Comparison of ENCODE assay signal across 8 mouse cellular contexts in genomic region chr11:114669651-114670168, GRCm38 (mm10). TPM values are rescaled to one million over a fixed set of nuclear protein-coding genes. Genes with fewer than 3 reads are reported as not detected.
DNase-seq lines count a peak whose midpoint lies in the region; ATAC-seq lines count a peak whose summit lies in the region.

No protein-coding gene starts in this region.

- H3K36me3 ChIP-seq in heart, embryonic 10.5 days, result peaks cover 43% of the 10 kb centered on the region
- H3K36me3 ChIP-seq in embryonic facial prominence, embryonic 11.5 days (replicated peaks; ENCODE audit: control insufficient read depth, insufficient read depth, low read depth, low read length), result peaks cover 4% of the 10 kb centered on the region; the same call in 1 of the 2 replicates

- peak overlapping the region; percentile 95 for H3K27ac ChIP-seq in heart, embryonic 10.5 days
- H3K27ac ChIP-seq in embryonic facial prominence, embryonic 11.5 days (replicated peaks; ENCODE audit: low read depth, low read length), result no peak overlapping the region

- H3K9ac ChIP-seq in embryonic facial prominence, embryonic 11.5 days (replicated peaks; ENCODE audit: low read length), result peak overlapping the region; percentile 94

- ATAC-seq in embryonic facial prominence, embryonic 11.5 days (replicated peaks; ENCODE audit: insufficient number of reproducible peaks, low FRiP score, low TSS enrichment, low read depth), result no peak

- no peak for DNase-seq in heart, embryonic 10.5 days (ENCODE audit: low spot score)
- DNase-seq in heart, postnatal 36 days, result no peak
- DNase-seq in B cell, adult 2 months, result peak; percentile 30 to 36
- DNase-seq in embryonic facial prominence, embryonic 11.5 days (ENCODE audit: low spot score), result no peak
- DNase-seq in kidney, postnatal 36 days, result peak; percentile 27 to 35
- peak; percentile 52 for DNase-seq in naive thymus-derived CD4-positive, alpha-beta T cell, adult 2 months (ENCODE audit: low read depth)
- DNase-seq in retina, embryonic 14.5 days (ENCODE audit: low spot score), result no peak
- no peak for DNase-seq in gastrocnemius, postnatal 10 days

- H3K4me3 ChIP-seq in heart, embryonic 10.5 days, result peak overlapping the region; percentile 95
- H3K4me3 ChIP-seq in embryonic facial prominence, embryonic 11.5 days (ENCODE audit: low read depth, low read length), result peak overlapping the region; percentile 84

- H3K27me3 ChIP-seq in heart, embryonic 10.5 days (ENCODE audit: insufficient read depth, poor library complexity, severe bottlenecking), result peaks cover 16% of the 10 kb centered on the region; the same call in 1 of the 2 replicates
- H3K27me3 ChIP-seq in embryonic facial prominence, embryonic 11.5 days (ENCODE audit: control insufficient read depth, insufficient read depth, low read length), result no peaks in the 10 kb centered on the region

- peak overlapping the region; percentile 85 for H3K4me2 ChIP-seq in embryonic facial prominence, embryonic 11.5 days (ENCODE audit: low read depth, low read length)

- WGBS in heart, embryonic 10.5 days, result 18% methylated on average over 12 of the region's 12 CpGs
- WGBS in embryonic facial prominence, embryonic 11.5 days, result 16% methylated on average over 12 of the region's 12 CpGs

- intact Hi-C loops in heart, postnatal 36 days (cut with DNase I), result loop anchor here (5.0 kb wide), 1 partner anchor 243 kb away; no protein-coding TSS in a partner anchor

- H3K4me1 ChIP-seq in heart, embryonic 10.5 days, result peaks cover 17% of the 10 kb centered on the region
- no peaks in the 10 kb centered on the region for H3K4me1 ChIP-seq in embryonic facial prominence, embryonic 11.5 days (ENCODE audit: control insufficient read depth, insufficient read depth, low read length)

- no peaks in the 10 kb centered on the region for H3K9me3 ChIP-seq in heart, embryonic 10.5 days
- no peaks in the 10 kb centered on the region for H3K9me3 ChIP-seq in embryonic facial prominence, embryonic 11.5 days (replicated peaks; ENCODE audit: control insufficient read depth, low read length)

RNA-seq across cellular contexts. Expression of gene Rpl38, which starts 1.4 kb away (rescaled TPM):
- 789 and 902 TPM in 2 replicates for polyA plus RNA-seq in heart, embryonic 10.5 days (2016; fragmentation: Nextera tagmentation; extraction: Ambion mirVana)
- 100 to 1,000 TPM; 567 to 618 TPM for total RNA-seq in heart, postnatal 36 days (2021)
- polyA plus RNA-seq in embryonic facial prominence, embryonic 11.5 days (2014; fragmentation: Nextera tagmentation; extraction: Ambion mirVana), result 888 and 938 TPM in 2 replicates
- total RNA-seq in gastrocnemius, postnatal 10 days (2021), result 1,000 to 10,000 TPM in 1 of 2 experiments, 100 to 1,000 TPM in 1; 978 to 1,057 TPM

RNA-seq across cellular contexts. Expression of gene Ttyh2, which starts 5.5 kb away (rescaled TPM):
- 4.8 and 4.9 TPM in 2 replicates for polyA plus RNA-seq in heart, embryonic 10.5 days (2016; fragmentation: Nextera tagmentation; extraction: Ambion mirVana)
- total RNA-seq in heart, postnatal 36 days (2021), result 1 to 10 TPM; 4.2 to 5.3 TPM
- polyA plus RNA-seq in embryonic facial prominence, embryonic 11.5 days (2014; fragmentation: Nextera tagmentation; extraction: Ambion mirVana), result 15.5 and 16.4 TPM in 2 replicates
- 10 to 100 TPM; 74.5 to 75.9 TPM for total RNA-seq in gastrocnemius, postnatal 10 days (2021)

RNA-seq across cellular contexts. Expression of gene Dnaic2, which starts 57.5 kb away (rescaled TPM):
- 0.19 and 0.53 TPM in 2 replicates for polyA plus RNA-seq in heart, embryonic 10.5 days (2016; fragmentation: Nextera tagmentation; extraction: Ambion mirVana)
- under 1 TPM; 0.08 to 0.17 TPM for total RNA-seq in heart, postnatal 36 days (2021)
- 1.4 and 1.6 TPM in 2 replicates for polyA plus RNA-seq in embryonic facial prominence, embryonic 11.5 days (2014; fragmentation: Nextera tagmentation; extraction: Ambion mirVana)
- 1 to 10 TPM; 1.0 to 1.1 TPM for total RNA-seq in gastrocnemius, postnatal 10 days (2021)

Comparison
In these comparisons a context has a peak if more than half of its experiments do, and no peak if none do; other contexts are left out.
1. DNase-seq: peak in B cell, adult 2 months (2 of 2), kidney, postnatal 36 days (2 of 2) and naive thymus-derived CD4-positive, alpha-beta T cell, adult 2 months (single experiment); none in heart, embryonic 10.5 days (single experiment), heart, postnatal 36 days (0 of 2), embryonic facial prominence, embryonic 11.5 days (single experiment), retina, embryonic 14.5 days (single experiment) and gastrocnemius, postnatal 10 days (single experiment).
2. RNA of gene Ttyh2, which starts 5.5 kb away (total RNA-seq): 74.5 to 75.9 TPM in gastrocnemius, postnatal 10 days; 4.2 to 5.3 TPM in heart, postnatal 36 days; every median in the first group is over 10 times any median in the second.